Mouse (Mus musculus): ENCODE measurements around the gene Il1rn. TPM values are rescaled to one million over a fixed set of nuclear protein-coding genes. Genes with fewer than 3 reads are reported as not detected.

Gene Il1rn
- polyA plus RNA-seq, 1 experiment from 2014 or later = 0.24 TPM

Other genes with a start within 250 kb of the Il1rn start
- not detected in 2 replicates for gene Tbpl2, start 240.3 kb upstream of the Il1rn start, polyA plus RNA-seq (2014; fragmentation: Nextera tagmentation; extraction: Ambion mirVana)
- gene Il1f8, start 183.7 kb upstream of the Il1rn start, polyA plus RNA-seq (2014; fragmentation: Nextera tagmentation; extraction: Ambion mirVana) = not detected in 2 replicates
- not detected in 2 replicates for gene Il1f9, start 150.4 kb upstream of the Il1rn start, polyA plus RNA-seq (2014; fragmentation: Nextera tagmentation; extraction: Ambion mirVana)
- not detected in 2 replicates for gene Il1f6, start 121.4 kb upstream of the Il1rn start, polyA plus RNA-seq (2014; fragmentation: Nextera tagmentation; extraction: Ambion mirVana)
- gene Il1f5, start 59.9 kb upstream of the Il1rn start, polyA plus RNA-seq (2014; fragmentation: Nextera tagmentation; extraction: Ambion mirVana) = not detected in 2 replicates
- gene Il1f10, start 45.7 kb upstream of the Il1rn start, polyA plus RNA-seq (2014; fragmentation: Nextera tagmentation; extraction: Ambion mirVana) = not detected in 2 replicates
- gene Psd4, start 30.7 kb downstream of the Il1rn start, polyA plus RNA-seq (2014; fragmentation: Nextera tagmentation; extraction: Ambion mirVana) = 4.5 and 7.0 TPM in 2 replicates
- 0.22 and 0.44 TPM in 2 replicates for gene Pax8, start 138.7 kb downstream of the Il1rn start, polyA plus RNA-seq (2014; fragmentation: Nextera tagmentation; extraction: Ambion mirVana)

Data from intestine, embryonic 14.5 days (tissue).